Mouse (Mus musculus): ENCODE results near the gene Trpm3.

DNA sequence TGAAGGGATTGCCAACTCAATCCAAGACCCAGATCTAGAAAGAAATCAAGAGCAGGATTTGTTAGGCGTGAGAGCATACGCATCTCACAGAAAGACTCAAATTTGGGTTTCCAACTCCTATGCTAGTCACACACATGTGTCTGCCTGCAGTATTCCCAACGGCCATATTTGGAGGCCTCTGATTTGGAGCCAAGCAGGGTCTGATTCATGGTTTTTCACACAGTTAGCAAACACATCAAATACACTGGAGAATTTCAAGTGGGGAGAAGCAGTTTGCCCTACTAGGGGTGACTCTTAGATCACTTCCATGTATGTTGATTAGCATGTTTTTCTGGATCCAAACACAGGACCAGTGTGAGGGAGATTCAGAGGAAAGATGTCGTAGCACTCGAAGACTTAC, 855.7 kb downstream of the Trpm3 start:
- TF ChIP-seq GATA1 (IDR thresholded peaks at IDR 0.05; ENCODE audit: borderline replicate concordance, low read length) (no peak), FLI1 (IDR thresholded peaks at IDR 0.05; ENCODE audit: low read length) (no peak)
